Mouse (Mus musculus) Patski (cell line): Measurements from ENCODE around the gene Slc35b2. TPM values are rescaled to one million over a fixed set of nuclear protein-coding genes. Genes with fewer than 3 reads are reported as not detected.
A peak's percentile ranks its signal among the peaks of the same experiment; 100 is the strongest.

Source experiments
- ATAC-seq: fragments of 100-300 bp; one replicate; pipeline ENCODE4 v1.8.0; 2021
- CTCF ChIA-PET: fragments of 350-600 bp; sonication (Branson Sonifier 250); formaldehyde crosslinking; loops from one replicate; lab custom pipeline; 2022; ENCODE audit warnings: inconsistent platforms; lab: Charles Lee
- POLR2A ChIA-PET: fragments of 350-600 bp; sonication (Branson Sonifier 250); formaldehyde crosslinking; loops from one replicate; lab custom pipeline; 2022; ENCODE audit warnings: antibody characterized with exemption, inconsistent platforms; lab: Charles Lee
- DNase-seq: peaks from one replicate; pipeline ENCODE4 v3.0.0-alpha.2; 2011; ENCODE audit warnings: low read depth, low spot score
- H3K27me3 ChIP-seq: fragments of 371-371 bp; one replicate; pipeline ENCODE4 v1.5.1; 2021
- CTCF ChIP-seq: fragments of 100-300 bp; IDR thresholded peaks from one replicate; pipeline ENCODE4 v1.5.1; 2021
- in situ Hi-C: fragments of 300-500 bp; cut with MboI; formaldehyde crosslinking; loops from 3 replicates; pipeline ENCODE4 v1.11.1; 2018; ENCODE audit warnings: low pct_unique_long_range_greater_than_20kb, mixed read lengths
- polyA plus RNA-seq: library from polyadenylated mRNA; unstranded; gene quantifications from one replicate; pipeline ENCODE4 v1.2.3, GENCODE M21; 2021

Gene Slc35b2
- polyA plus RNA-seq, 1 experiment from 2014 or later, result 98.0 TPM

DNA sequence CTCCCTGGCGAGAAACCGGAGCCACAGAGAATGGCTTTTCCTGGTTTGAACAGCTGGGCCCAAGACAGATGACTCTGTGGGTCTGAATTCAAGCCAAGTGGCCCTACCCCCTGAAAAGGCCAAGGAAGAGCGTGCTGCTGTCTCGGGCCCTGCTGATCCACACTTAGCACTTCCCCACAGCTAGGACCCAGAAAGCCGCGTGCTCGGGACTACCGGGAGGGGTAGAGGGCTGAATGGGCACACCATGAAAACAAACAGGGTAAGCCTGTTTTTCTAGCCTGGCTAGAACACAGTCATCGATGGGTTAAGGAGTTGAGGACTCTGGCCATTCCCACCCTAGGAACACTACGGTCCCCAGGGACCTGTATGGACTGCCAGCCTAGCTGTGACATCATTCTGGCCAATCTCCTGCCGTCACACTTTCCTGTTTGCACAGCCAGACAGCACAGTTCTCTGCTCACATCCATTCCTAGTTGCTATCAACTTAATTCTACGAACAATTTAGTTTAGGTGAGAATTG, 17.3 kb downstream of the Slc35b2 start:
- TF ChIP-seq CTCF, result no peak
- DNase-seq (no peak), ATAC-seq (no peak)
- ChIA-PET POLR2A (no interaction called here), CTCF (interaction anchor here (1.2 to 6.9 kb wide), 6 partner anchors 47 to 137 kb away, joined by 3 to 76 read pairs (median 3); partner anchors contain the start of gene Spats1)
- no peaks in the 10 kb centered on the region for H3K27me3 ChIP-seq
- in situ Hi-C loops, result no loop called here

DNA sequence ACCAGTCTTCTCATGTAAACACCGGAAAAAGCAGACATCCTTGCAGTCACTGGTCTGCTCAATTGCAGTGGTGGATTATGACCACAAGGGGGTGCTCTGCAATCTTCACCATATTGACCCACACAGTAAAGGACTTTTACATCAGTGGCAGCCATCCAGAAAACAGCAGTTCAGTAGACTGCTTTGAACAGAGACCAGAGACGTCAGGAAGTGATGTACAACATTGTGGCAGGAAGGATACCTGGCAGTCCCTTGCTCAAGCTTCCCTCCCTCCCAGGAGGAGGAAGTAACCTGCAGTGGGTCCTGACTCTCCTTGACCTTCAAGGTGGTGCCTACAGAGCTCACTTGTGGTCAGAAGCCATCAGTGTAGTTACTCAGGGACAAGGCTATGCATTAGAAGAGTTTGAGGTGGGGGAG, 17.9 kb downstream of the Slc35b2 start:
- no peak for ATAC-seq

DNA sequence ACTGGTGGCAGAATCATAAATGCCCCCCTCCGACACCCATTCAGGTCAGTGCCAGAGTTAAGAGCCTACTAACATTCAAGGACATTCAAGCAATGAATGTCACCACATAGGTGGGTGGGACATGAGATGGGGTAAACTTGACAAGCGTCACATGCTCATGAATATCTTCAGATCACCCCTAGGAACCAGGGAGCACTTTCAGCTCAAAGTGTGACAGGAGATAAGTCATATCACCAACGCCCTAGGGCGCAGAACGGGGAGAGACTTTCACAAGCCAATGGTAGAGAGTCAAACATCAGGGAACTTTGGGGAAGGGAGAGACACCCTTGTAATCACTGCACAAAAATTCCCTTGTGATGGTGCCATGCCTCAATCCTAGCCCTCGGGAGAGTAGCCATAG, 18.5 kb downstream of the Slc35b2 start:
- ATAC-seq (no peak), DNase-seq (no peak)
- no peak for TF ChIP-seq CTCF
- in situ Hi-C loops, result no loop called here
- ChIA-PET POLR2A (no interaction called here), CTCF (interaction anchor here (0.8 to 6.9 kb wide), 6 partner anchors 9 to 136 kb away, joined by 3 to 76 read pairs (median 3); no protein-coding TSS in a partner anchor)
- H3K27me3 ChIP-seq, result no peaks in the 10 kb centered on the region

More for the DNA sequence above, 17.9 kb downstream of the Slc35b2 start:
- DNase-seq, result no peak
- CTCF ChIA-PET, result interaction anchor here (0.8 to 6.9 kb wide), 8 partner anchors 9 to 136 kb away, joined by 3 to 76 read pairs (median 3); partner anchors contain the start of gene Spats1
- peak; percentile 91 for TF ChIP-seq CTCF
- no peaks in the 10 kb centered on the region for H3K27me3 ChIP-seq
- POLR2A ChIA-PET, result no interaction called here
- in situ Hi-C loops, result no loop called here

DNA sequence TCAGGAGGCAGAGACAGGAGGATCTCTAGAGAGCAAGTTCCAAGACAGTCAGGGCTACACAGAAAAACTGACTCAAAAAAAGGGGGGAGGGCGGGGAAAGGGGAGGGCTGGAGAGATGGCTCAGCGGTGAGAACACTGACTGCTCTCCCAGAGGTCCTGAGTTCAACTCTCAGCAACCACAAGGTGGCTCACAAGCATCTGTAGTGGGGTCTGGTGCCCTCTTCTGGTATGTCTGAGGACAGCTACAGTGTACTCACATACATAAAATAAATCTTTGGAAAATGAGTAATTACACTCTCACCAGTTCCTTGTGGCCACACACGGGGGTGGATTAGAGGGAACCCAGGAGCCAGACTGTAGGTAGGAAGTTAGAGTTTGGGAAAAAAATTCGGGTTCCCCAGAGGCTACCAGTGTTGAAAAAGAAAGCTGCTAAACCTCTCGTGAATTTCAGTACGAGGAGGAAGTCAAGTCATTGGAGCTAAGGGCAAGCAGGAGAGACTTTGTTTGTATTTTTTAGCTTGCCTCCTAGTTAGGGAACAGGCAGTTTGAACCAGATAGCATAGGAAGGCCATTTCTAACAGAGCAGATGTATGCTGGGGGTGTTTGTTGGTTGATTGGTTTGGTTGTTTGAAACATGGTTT, 19.2 kb downstream of the Slc35b2 start:
- no peak for DNase-seq
- CTCF ChIA-PET, result interaction anchor here (0.7 to 6.9 kb wide), 6 partner anchors 12 to 111 kb away, joined by 3 to 76 read pairs (median 3); no protein-coding TSS in a partner anchor

DNA sequence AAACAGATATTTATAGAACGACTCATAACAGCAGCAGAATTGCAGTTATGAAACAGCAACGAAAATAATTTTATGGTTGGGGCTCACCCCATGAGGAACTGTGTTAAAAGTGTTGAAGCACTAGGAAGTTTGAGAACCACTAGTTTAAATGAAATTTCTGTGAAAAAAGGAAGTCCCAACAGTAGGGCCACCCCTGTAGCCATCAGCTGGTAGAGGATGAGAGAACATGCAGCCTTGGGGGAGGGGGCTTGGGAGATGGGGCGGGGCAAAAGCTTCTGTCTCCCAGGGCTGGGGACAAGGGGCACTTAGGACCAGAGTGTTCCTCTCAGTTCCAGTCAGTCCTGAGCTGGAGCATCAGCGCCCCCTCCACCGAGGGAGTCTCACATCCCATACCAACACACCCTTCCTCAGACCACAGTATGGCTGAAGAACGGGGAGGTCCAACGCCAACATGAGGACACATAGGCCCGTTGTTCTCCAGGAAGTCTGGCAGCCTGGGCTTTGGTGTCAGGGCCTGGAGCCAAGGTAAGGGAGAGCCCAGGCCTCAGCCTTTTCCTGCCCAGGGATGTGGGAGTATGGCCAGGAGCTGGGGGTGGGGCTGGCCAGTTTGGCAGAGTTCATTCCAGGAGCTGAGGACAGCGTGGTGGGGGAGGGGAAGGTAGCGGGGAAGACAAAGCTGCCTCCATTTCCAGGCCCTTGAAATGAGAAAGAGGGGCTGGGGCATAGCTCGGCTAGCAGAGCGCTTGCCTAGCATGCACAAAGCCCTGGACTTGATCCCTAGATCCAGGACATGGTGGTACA, 20.6 kb downstream of the Slc35b2 start:
- DNase-seq (no peak), ATAC-seq (no peak)
- CTCF ChIA-PET, result interaction anchor here (0.7 to 6.9 kb wide), 15 partner anchors 10 to 456 kb away, joined by 3 to 76 read pairs (median 4); no protein-coding TSS in a partner anchor
- in situ Hi-C loops, result no loop called here
- POLR2A ChIA-PET, result interaction anchor here (0.6 to 1.2 kb wide), 6 partner anchors 10 to 71 kb away, joined by 3 to 8 read pairs (median 4); partner anchors contain the start of gene Hsp90ab1
- TF ChIP-seq CTCF, result no peak
- H3K27me3 ChIP-seq, result no peaks in the 10 kb centered on the region

More for the DNA sequence above, 19.2 kb downstream of the Slc35b2 start:
- in situ Hi-C loops, result no loop called here
- no peak for ATAC-seq
- H3K27me3 ChIP-seq, result no peaks in the 10 kb centered on the region
- POLR2A ChIA-PET, result no interaction called here
- peak; percentile 78 for TF ChIP-seq CTCF

DNA sequence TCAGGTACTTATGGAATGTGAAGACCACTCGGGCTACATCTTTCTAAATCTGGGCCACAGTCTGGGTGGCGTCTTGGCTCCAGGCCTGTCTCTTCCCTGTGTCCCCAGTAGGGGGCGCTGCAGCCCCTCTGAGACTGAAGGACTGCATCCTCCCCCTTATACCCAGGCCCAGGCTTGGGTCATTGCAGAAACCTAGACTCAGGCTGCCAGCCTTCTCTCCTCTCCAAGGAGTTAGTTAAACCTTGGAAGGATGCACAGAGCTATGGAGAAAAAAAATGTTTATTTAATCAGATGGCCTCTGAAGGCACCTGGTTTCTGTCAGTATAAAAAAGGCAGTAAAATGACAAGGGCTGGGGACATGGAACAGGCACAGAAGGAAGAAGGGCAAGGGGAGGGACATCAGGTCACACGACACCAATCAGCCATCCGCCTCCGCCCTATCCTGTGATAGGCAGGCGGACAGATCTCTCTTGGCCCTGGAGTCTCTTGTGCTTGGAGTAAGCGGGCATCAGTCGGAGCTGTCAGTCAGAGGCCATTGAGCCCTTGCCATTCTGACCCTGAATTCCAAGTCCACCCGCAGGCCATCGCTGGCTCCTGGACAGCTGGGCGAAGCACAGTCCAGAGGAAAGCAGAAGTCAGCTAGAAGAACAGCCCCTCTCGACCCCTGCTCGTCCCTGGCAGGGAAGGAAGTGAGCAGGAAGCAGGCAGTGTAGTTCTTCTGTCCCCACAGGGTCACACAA, 21.4 kb downstream of the Slc35b2 start:
- peak; percentile 17 for ATAC-seq
- H3K27me3 ChIP-seq, result no peaks in the 10 kb centered on the region
- ChIA-PET POLR2A (interaction anchor here (0.7 to 1.2 kb wide), 5 partner anchors 8 to 70 kb away, joined by 3 to 8 read pairs (median 3); partner anchors contain the start of gene Hsp90ab1), CTCF (interaction anchor here (0.7 to 6.9 kb wide), 15 partner anchors 9 to 103 kb away, joined by 3 to 76 read pairs (median 4); no protein-coding TSS in a partner anchor)
- peak; percentile 98 for TF ChIP-seq CTCF
- no peak for DNase-seq
- in situ Hi-C loops, result loop anchor here (5.0 kb wide), 2 partner anchors 42 to 137 kb away; no protein-coding TSS in a partner anchor

DNA sequence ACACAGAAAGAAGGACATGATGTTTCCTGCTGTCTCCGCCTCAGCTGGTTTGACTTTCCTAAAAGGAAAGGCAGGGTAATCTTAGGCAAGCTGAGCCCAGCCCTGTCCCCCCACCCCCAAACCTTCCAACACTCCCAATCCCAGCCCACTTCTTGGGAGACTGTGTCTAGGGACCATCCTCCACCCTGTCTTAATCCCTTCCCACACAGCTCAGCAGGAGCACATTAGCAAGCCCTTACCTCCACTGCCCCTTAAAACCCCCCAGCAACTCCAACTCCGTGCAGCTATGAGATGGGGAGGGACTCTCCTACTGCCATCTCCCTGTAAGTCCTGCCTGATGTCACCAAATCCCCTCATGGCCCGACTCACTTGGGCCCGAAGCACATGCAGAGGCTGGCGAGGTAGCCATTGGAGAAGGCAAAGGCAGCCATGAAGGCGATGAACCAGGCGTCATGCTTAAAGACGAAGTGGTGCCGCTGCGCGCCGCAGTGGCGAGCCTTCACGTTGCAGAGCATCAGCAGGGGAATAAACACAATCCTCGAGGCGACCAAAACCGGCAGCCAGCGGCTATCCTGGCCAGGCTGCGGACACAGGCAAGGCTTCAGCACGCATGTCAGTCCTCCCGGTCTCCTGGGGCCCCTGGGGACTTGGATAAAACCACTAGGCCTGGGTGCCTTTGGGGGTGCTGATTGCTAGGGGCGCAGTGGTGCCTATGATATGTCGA, 22.2 kb downstream of the Slc35b2 start:
- no peak for DNase-seq
- no peak for TF ChIP-seq CTCF
- ChIA-PET POLR2A (interaction anchor here (0.6 to 1.1 kb wide), 2 partner anchors 8 to 12 kb away, joined by 3 to 8 read pairs; no protein-coding TSS in a partner anchor), CTCF (interaction anchor here (1.2 to 6.9 kb wide), 8 partner anchors 8 to 56 kb away, joined by 3 to 76 read pairs (median 8); no protein-coding TSS in a partner anchor)
- in situ Hi-C loops, result loop anchor here (5.0 kb wide), 2 partner anchors 41 to 136 kb away; no protein-coding TSS in a partner anchor
- H3K27me3 ChIP-seq, result no peaks in the 10 kb centered on the region
- no peak for ATAC-seq

DNA sequence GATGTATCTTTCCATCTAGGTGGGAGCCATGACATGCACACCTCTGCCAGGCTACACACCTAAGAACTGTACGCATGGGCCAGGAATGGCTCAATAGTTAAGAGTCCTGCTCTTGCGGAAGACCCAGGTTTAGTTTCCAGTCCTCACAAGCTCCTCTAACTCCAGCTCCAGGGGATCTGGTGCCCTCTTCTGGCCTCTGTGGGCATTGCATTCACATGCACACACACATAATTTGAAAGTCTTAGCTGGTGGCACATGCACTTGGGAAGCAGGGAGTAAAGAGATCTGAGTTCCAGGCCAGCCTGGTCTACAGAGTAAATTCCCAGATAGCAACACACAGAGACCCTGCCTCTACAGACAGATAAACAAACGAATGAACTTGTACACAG, 22.8 kb downstream of the Slc35b2 start:
- ChIA-PET CTCF (interaction anchor here (0.9 to 6.9 kb wide), 5 partner anchors 10 to 56 kb away, joined by 3 to 76 read pairs (median 4); no protein-coding TSS in a partner anchor), POLR2A (interaction anchor here (1.0 kb wide), 1 partner anchor 51 kb away, joined by 3 read pairs; no protein-coding TSS in a partner anchor)
- no peak for ATAC-seq
- no peak for TF ChIP-seq CTCF
- DNase-seq, result no peak
- in situ Hi-C loops, result loop anchor here (5.0 kb wide), 2 partner anchors 41 to 136 kb away; no protein-coding TSS in a partner anchor
- no peaks in the 10 kb centered on the region for H3K27me3 ChIP-seq
